Mouse (Mus musculus) naive thymus-derived CD4-positive, alpha-beta T cell, adult 5 months (primary cell): ENCODE measurements around the gene Larp6. TPM values are rescaled to one million over a fixed set of nuclear protein-coding genes. Genes with fewer than 3 reads are reported as not detected.

ENCODE experiments used
- polyA plus RNA-seq: library from polyadenylated mRNA; unstranded; fragments of 100-300 nt; shearing (Covaris generic); gene quantifications from one replicate; pipeline ENCODE4 v1.2.1, GENCODE M21; 2017

Larp6 gene
- polyA plus RNA-seq: not detected

GRCm38 (mm10) chr9:60712771-60713541 lies at the start of gene Larp6:
Larp6 (plus strand) TSS chr9:60712989.

DNA sequence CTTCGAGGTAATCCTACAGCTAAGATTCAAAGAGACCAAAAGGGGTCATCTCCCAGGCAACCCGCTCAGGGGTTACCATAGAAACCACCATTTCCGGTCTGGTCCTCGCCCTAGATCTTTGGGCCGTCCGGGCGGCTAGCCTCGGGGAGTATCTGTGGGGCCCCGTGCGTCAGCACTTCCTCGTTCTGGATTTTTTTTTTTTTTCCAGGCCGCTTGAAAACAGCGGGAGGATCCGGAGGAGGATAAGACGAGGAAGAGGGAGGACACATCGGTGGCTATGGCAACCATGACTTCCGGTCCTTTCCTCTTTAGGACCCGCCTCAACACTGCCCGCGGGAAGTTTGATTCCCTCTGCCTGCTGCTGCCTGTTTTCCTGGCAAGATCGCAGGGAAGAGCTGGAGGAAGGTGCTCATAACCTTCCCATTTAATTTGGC lies 24.9 kb upstream of the Larp6 start, which contains the start of gene Lrrc49:
Lrrc49 (minus strand) TSS at position 268 of the 434 bp plus-strand sequence.

Other genes with a start within 250 kb of the Larp6 start
- gene Thsd4, start 190.9 kb upstream of the Larp6 start, polyA plus RNA-seq: not detected
- gene Lrrc49, start 24.8 kb upstream of the Larp6 start, polyA plus RNA-seq: not detected
- gene Uaca, start 81.6 kb downstream of the Larp6 start, polyA plus RNA-seq: not detected